Mouse (Mus musculus) CH12.LX (cell line): Measurements from ENCODE around the gene Por.

Experiments
- BHLHE40 ChIP-seq: IDR thresholded peaks from 2 replicates; pipeline ENCODE4 v1.6.1; 2011; ENCODE audit warnings: mild to moderate bottlenecking, low read depth, low read length, improper control_type of control experiment
- CHD2 ChIP-seq: IDR thresholded peaks from 2 replicates; pipeline ENCODE4 v1.6.1; 2011; ENCODE audit warnings: low read length, improper control_type of control experiment
- CTCF ChIP-seq, 2 experiments: IDR thresholded peaks in 1 of 2; conservative IDR thresholded peaks in 1 of 2; 2 replicates each; pipeline ENCODE4 v1.5.1; 2011 to 2012; ENCODE audit warnings: low read depth in 2 of 2, low read length in 2 of 2, improper control_type of control experiment in 1 of 2, inconsistent platforms in 1 of 2, mild to moderate bottlenecking in 1 of 2, moderate library complexity in 1 of 2
- E2F4 ChIP-seq: IDR thresholded peaks from 2 replicates; pipeline ENCODE4 v1.6.1; 2011; ENCODE audit warnings: low read depth, low read length, improper control_type of control experiment; ENCODE audit not compliant: insufficient replicate concordance
- EP300 ChIP-seq: IDR thresholded peaks from 2 replicates; pipeline ENCODE4 v1.6.1; 2011; ENCODE audit warnings: low read length, improper control_type of control experiment
- JUND ChIP-seq: conservative IDR thresholded peaks from 2 replicates; pipeline ENCODE4 v1.6.1; 2011; ENCODE audit warnings: low read depth, low read length, improper control_type of control experiment
- MAX ChIP-seq: IDR thresholded peaks from 2 replicates; pipeline ENCODE4 v1.6.1; 2011; ENCODE audit warnings: low read length, improper control_type of control experiment
- POLR2A ChIP-seq: IDR thresholded peaks from 2 replicates; pipeline ENCODE4 v1.6.1; 2011; ENCODE audit warnings: low read depth, mild to moderate bottlenecking, improper control_type of control experiment, low read length
- RAD21 ChIP-seq: IDR thresholded peaks from 2 replicates; pipeline ENCODE4 v1.6.1; 2011; ENCODE audit warnings: low read depth, mild to moderate bottlenecking, low read length, improper control_type of control experiment, moderate library complexity
- USF1 ChIP-seq: IDR thresholded peaks from 2 replicates; pipeline ENCODE4 v1.6.1; 2014; ENCODE audit warnings: low read depth, mild to moderate bottlenecking, inconsistent platforms, low read length, improper control_type of control experiment
- USF2 ChIP-seq: conservative IDR thresholded peaks from 2 replicates; pipeline ENCODE4 v1.6.1; 2011; ENCODE audit warnings: low read depth, low read length, improper control_type of control experiment
- ZMIZ1 ChIP-seq: IDR thresholded peaks from 2 replicates; pipeline ENCODE4 v1.6.1; 2012; ENCODE audit warnings: low read depth, mild to moderate bottlenecking, inconsistent platforms, low read length, improper control_type of control experiment

GRCm38 (mm10) chr5:135712803-135713202 is 43.0 kb downstream of the Por start:
- no peak for TF ChIP-seq E2F4
- no peak for TF ChIP-seq POLR2A
- no peak for TF ChIP-seq ZMIZ1
- TF ChIP-seq MAX: no peak
- TF ChIP-seq CTCF (conservative IDR thresholded peaks at IDR 0.05 in 1 of 2, IDR thresholded peaks at IDR 0.05 in 1 of 2; ENCODE audit: low read depth in 2 of 2, low read length in 2 of 2): no peak
- TF ChIP-seq CHD2: no peak
- TF ChIP-seq RAD21: no peak
- no peak for TF ChIP-seq BHLHE40
- no peak for TF ChIP-seq EP300
- TF ChIP-seq JUND: no peak
- no peak for TF ChIP-seq USF2
- TF ChIP-seq USF1: no peak
